Mouse (Mus musculus) cerebellum, adult 9-11 months (tissue): ENCODE measurements around the gene Snx9.

Source experiments
- DNase-seq: peaks from one replicate; pipeline ENCODE4 v3.0.0; 2022

Snx9 gene

DNA sequence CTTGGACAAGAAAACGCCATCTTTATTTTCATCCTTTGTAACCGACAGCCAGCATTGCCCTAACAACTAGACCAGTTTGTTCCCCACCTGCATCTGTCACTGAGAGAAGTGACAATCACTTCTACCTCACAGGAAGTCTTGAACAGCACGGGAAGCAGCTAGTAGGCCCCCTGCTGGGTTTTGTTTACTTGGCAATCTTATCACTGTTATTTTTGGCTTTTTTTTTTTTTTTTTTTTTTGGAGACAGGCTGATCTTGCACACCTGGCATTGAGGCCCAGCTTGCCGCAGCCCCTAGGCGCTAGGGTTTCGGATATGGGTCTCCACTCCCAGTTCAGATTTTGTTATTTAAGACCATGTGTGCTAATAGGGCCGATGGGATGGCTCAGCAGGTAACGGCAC, 132.4 kb downstream of the Snx9 start:
- DNase-seq, result no peak

DNA sequence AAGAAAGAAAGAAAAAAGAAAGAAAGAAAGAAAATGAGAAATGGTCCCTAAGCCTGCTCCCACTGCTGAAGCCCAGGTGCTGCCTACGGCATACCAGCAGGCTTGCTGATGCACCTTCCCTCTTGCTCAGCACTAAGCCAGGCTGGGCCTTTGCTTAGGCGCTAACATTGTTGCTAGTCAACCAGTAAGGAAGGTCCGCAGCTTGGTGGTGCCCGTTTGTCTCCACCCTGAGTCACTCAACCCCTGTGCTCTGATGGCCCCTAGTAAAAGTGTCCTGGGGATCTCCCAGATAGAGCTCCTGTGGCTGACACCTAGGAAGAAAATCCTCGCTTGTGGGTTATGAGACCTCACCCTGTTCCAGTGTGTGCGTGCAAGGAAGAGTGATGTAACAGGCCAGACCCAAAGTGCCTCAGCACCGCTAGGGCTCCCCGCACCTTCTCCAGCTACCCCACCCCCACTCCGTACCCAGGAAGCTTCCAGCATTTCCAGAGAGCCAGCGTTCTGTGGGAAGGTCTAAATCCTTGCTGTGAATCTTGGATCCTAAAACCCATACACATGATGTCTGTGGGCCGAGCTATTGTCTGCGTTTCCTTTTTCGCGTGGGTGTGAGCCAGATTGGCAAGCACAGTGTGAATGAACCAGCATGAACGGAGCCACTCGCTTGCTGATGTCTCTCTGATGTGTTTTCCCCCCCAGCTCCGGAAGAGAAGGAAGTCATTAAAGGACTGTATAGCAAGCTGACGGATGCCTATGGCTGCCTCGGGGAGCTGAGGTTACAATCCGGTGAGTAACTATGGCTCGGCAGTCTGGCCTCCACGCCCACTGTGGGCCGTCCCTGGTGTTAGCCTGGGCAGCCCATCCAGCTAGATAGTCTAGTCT, 134.2 kb downstream of the Snx9 start:
- DNase-seq, result peak; percentile 63

DNA sequence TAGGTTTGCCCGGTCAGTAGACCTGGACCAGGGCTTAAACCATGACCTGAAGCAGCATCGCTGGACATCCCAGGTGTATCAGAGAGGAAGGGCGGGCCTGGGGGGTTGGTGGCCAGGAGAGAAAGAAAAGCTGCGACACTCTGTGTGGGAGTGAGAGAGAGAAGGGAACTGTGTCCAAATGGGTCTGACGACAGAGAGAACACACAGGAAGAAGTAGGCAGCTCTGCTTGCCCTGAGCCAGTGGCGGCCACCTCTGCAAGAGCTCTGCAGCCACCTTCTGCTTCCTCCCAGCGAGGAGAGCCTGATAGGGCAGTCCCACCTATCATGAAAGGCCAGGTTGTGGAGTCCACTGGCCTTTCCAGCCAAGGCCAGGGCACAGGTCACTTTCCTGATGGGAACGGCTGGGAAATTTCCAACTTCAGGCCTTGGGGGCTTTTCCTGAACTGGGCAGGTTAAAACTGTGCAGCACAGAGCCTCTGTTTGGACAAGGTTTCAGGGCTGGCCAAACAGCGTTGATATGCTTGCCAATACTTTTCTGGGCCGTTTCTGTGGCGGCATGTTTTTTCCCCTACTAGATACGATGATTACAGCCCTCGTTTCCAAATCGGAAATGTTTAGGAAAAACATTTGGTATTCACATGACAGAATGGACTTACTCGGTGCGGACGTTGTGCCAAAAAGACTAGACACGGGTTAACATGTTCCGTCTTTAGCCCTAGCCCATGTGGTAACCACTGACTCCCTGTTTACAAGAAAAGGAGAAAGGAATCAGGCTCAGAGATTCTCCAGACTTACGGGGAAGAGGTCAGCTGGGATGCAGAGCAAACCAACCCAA, 135.3 kb downstream of the Snx9 start:
- DNase-seq, result no peak

DNA sequence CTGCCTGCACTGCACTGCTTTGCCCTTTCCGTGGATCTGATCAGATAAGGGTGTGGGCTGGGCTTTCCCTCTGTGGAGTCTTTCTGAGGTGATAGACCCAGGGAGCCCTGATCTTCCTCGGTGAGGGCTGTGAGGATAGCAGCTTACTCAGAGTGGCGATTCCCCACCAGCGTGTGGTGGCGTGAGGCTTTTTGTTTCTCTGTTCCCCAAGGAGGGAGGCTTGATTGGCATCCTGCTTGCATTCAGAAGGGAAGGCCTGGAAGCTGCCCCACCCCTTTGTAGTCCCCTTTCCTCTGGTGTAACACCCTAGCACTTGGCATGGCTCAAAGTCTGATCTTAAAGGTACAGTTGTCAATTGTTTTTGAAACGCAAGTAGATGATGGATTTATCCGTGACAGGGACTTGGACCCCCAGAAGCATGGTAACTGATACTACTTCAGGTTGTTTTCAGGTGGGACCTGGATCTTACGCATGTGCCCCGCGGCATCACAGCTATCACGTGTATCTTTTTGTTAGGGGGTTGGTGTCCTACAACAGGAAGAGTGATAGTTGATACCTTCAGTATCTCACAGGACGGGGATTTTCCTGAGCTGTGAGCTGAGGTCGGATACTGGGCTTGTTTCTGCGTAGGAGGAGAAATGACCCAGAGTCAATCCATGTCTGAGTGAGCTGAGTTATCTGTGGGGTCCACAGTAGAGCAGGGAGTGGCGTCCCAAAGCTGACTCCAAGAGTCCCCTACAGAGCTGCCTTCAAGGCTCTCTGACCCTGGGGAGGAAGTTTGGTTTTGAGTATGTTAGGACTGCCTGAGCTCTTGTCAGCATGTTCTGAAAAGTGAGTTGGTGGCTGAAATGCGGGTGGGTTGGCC, 136.2 kb downstream of the Snx9 start:
- no peak for DNase-seq

DNA sequence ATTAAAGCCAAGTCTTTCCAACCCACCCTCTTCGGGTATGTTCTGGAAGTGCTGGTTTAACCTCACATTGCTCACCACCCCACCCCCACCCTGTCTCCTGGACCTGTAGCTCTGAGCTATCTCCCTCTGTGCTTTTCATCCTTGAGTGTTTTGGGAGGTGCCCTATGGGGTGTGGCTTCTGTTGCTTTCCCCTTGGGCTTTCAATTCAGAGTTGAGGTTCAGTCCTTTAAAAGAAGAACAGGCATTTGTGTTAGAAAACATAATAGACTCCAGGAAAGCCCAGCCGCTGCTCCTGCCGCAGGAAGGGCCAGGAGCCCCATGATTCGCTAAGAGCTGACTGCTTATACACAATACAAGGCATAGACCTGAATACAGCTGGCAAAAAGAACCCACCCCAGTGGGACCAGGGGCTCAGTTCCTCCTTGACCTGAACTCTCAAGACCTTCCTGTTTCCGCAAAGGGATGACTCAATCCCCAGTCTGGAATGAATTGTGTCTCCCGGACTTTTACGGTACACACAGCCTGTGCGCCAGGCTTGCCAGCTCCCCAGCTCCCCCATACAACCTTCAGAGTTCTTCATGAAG, 136.9 kb downstream of the Snx9 start:
- DNase-seq, result no peak

DNA sequence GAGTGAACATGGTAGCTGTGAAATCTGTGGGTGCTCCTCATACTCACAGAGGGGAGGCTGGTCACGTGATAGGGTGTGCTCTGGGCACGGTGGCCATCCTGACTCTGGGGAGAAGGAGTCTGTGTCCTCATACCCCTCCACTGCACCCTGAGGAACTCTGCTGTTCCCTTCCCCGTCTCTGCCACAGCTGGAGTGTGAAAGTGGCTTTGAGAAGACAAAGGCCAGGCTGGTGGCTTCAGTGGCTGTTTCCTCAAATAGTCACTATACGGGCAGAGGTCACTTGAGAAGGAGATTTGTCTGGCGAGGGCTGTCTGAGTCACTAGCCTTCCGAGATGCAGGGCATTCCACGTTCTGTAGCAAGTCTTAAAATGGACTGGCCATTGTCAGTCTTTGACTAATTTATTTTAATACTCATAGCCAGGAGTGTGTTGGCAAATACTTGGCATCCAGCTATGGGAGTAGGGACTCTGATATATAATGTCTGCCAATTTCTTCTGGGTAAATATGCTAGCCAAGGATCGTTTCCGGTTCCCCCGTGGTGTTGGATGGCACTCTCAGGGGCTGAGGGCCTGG, 137.5 kb downstream of the Snx9 start:
- no peak for DNase-seq

DNA sequence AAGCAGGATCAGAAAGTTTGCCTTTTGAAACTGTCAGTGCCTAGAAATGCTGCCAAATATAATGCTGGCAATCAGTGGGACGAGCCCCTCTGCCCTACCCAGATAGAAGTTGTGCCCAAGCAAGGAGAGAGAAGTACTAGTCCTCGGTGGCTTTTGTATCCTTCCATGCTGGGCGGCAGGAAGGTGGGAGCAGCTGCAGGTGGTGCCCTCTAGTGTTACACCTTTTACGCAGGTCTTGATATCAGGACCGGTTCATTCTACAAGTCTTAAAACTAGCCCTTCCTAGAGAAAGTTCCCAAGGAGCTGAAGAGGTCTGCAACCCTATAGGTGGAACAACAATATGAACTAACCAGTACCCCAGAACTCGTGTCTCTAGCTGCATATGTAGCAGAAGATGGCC, 139.7 kb downstream of the Snx9 start:
- DNase-seq, result no peak
